13 mouse cellular contexts compared by ENCODE assay signal in the genomic region with DNA sequence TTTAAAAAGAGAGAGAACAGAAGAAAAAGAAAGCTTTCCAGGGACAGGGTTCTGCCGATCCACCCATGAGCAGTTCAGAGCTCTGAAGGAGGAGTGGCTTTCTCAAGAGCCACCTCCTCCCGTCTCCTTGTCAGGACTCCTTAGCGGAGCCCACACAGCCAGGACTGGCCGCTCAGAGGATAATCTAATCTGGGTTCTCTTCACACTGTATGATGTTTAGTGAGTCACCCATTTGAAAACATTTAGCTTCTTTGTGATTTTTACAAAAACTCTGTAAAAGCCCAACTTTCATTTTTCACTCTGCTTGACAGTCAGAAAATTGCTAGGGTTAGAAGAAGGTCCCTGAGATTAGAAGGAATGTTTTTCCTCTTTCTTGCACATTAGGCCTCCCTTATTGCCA.
A peak's percentile ranks its signal among the peaks of the same experiment; 100 is the strongest.
DNase-seq lines count a peak whose midpoint lies in the region; ATAC-seq lines count a peak whose summit lies in the region.
"Had no signal": no experiment of that assay in that cellular context is flagged by ENCODE, and none has a peak within 500 bp of the region (broad histone marks: within the 10 kb centered on the region; RNA-seq: fewer than 3 reads in every experiment).

No protein-coding gene starts in this region.

- no peaks in the 10 kb centered on the region for H3K36me3 ChIP-seq in forebrain, embryonic 12.5 days (replicated peaks)
- H3K36me3 ChIP-seq in forebrain, embryonic 11.5 days (ENCODE audit: control insufficient read depth, insufficient read depth, low read length): no peaks in the 10 kb centered on the region
- no peaks in the 10 kb centered on the region for H3K36me3 ChIP-seq in kidney, embryonic 14.5 days (ENCODE audit: control insufficient read depth, insufficient read depth, low read length)
- no peaks in the 10 kb centered on the region for H3K36me3 ChIP-seq in stomach, embryonic 16.5 days (ENCODE audit: control insufficient read depth, insufficient read depth, low read length)
- H3K36me3 ChIP-seq: limb, embryonic 15.5 days had no signal

- peaks cover 40% of the 10 kb centered on the region for H3K4me1 ChIP-seq in forebrain, embryonic 12.5 days
- H3K4me1 ChIP-seq in forebrain, embryonic 11.5 days (replicated peaks; ENCODE audit: control insufficient read depth, insufficient read depth, low read length): peaks cover 7% of the 10 kb centered on the region; the same call in 1 of the 2 replicates
- peaks cover 14% of the 10 kb centered on the region for H3K4me1 ChIP-seq in kidney, embryonic 14.5 days (ENCODE audit: control insufficient read depth, insufficient read depth, low read length)
- peaks cover 13% of the 10 kb centered on the region for H3K4me1 ChIP-seq in stomach, embryonic 16.5 days (ENCODE audit: control insufficient read depth, insufficient read depth, low read length)

- no peak for ATAC-seq in forebrain, embryonic 12.5 days (ENCODE audit: low FRiP score)
- ATAC-seq in forebrain, embryonic 11.5 days (replicated peaks; ENCODE audit: low FRiP score): no peak
- peak; percentile 51; the same call in 1 of the 2 replicates for ATAC-seq in kidney, embryonic 14.5 days (ENCODE audit: low FRiP score, low TSS enrichment)
- ATAC-seq in stomach, embryonic 16.5 days (ENCODE audit: insufficient read depth, low FRiP score): peak; percentile 82

- H3K9ac ChIP-seq in forebrain, embryonic 12.5 days: no peak overlapping the region
- H3K9ac ChIP-seq in forebrain, embryonic 11.5 days (ENCODE audit: low read length): no peak overlapping the region
- H3K9ac ChIP-seq in kidney, embryonic 14.5 days (ENCODE audit: low read depth, low read length): no peak overlapping the region
- H3K9ac ChIP-seq in stomach, embryonic 16.5 days (ENCODE audit: low read length): no peak overlapping the region
- H3K9ac ChIP-seq: limb, embryonic 15.5 days had no signal

- no peaks in the 10 kb centered on the region for H3K27me3 ChIP-seq in forebrain, embryonic 12.5 days
- no peaks in the 10 kb centered on the region for H3K27me3 ChIP-seq in forebrain, embryonic 11.5 days (ENCODE audit: control insufficient read depth, insufficient read depth, low read length)
- no peaks in the 10 kb centered on the region for H3K27me3 ChIP-seq in kidney, embryonic 14.5 days (ENCODE audit: control insufficient read depth, insufficient read depth, low read length)
- H3K27me3 ChIP-seq in stomach, embryonic 16.5 days (ENCODE audit: control insufficient read depth, insufficient read depth, low read length): no peaks in the 10 kb centered on the region
- H3K27me3 ChIP-seq: limb, embryonic 15.5 days had no signal

- H3K4me3 ChIP-seq in forebrain, embryonic 12.5 days (replicated peaks): no peak overlapping the region
- no peak overlapping the region for H3K4me3 ChIP-seq in forebrain, embryonic 11.5 days (ENCODE audit: low read depth, low read length)
- H3K4me3 ChIP-seq in kidney, embryonic 14.5 days (ENCODE audit: low read length): no peak overlapping the region
- H3K4me3 ChIP-seq in stomach, embryonic 16.5 days (replicated peaks; ENCODE audit: low read length): no peak overlapping the region
- H3K4me3 ChIP-seq: limb, embryonic 15.5 days had no signal

- DNase-seq in forebrain, embryonic 11.5 days (ENCODE audit: low spot score): no peak
- no peak for DNase-seq in kidney, postnatal 14 days
- peak; percentile 36 for DNase-seq in right cerebral cortex, postnatal 25 days
- DNase-seq in right cerebral cortex, postnatal 4 days: no peak
- no peak for DNase-seq in embryo, embryonic 11 days
- DNase-seq: cerebellum, postnatal 25 days; gastrocnemius, postnatal 25 days; right cerebral cortex, postnatal 14 days; thymus, adult 18-20 months had no signal

- no peaks in the 10 kb centered on the region for H3K9me3 ChIP-seq in forebrain, embryonic 12.5 days
- no peaks in the 10 kb centered on the region for H3K9me3 ChIP-seq in forebrain, embryonic 11.5 days (ENCODE audit: control insufficient read depth, low read length)
- no peaks in the 10 kb centered on the region for H3K9me3 ChIP-seq in kidney, embryonic 14.5 days (ENCODE audit: control insufficient read depth, low read length)
- no peaks in the 10 kb centered on the region for H3K9me3 ChIP-seq in stomach, embryonic 16.5 days (replicated peaks; ENCODE audit: control insufficient read depth, low read length)
- H3K9me3 ChIP-seq: limb, embryonic 15.5 days had no signal

- H3K27ac ChIP-seq in forebrain, embryonic 12.5 days: peak overlapping the region; percentile 97; the same call in 1 of the 2 replicates
- H3K27ac ChIP-seq in forebrain, embryonic 11.5 days (ENCODE audit: low read depth, low read length): no peak overlapping the region
- H3K27ac ChIP-seq in kidney, embryonic 14.5 days (ENCODE audit: low read depth, low read length): no peak overlapping the region
- no peak overlapping the region for H3K27ac ChIP-seq in stomach, embryonic 16.5 days (ENCODE audit: low read length)
- H3K27ac ChIP-seq: limb, embryonic 15.5 days had no signal

- no peak overlapping the region for H3K4me2 ChIP-seq in forebrain, embryonic 12.5 days
- no peak overlapping the region for H3K4me2 ChIP-seq in forebrain, embryonic 11.5 days (ENCODE audit: low read depth, low read length, severe bottlenecking)
- H3K4me2 ChIP-seq in kidney, embryonic 14.5 days (replicated peaks; ENCODE audit: low read depth, low read length): no peak overlapping the region
- peak overlapping the region; percentile 12; the same call in 1 of the 2 replicates for H3K4me2 ChIP-seq in stomach, embryonic 16.5 days (ENCODE audit: low read depth, low read length)
- H3K4me2 ChIP-seq: limb, embryonic 15.5 days had no signal

- 39% methylated on average over 4 of the region's 4 CpGs for WGBS in forebrain, embryonic 12.5 days
- WGBS in forebrain, embryonic 11.5 days: 49% methylated on average over 4 of the region's 4 CpGs
- WGBS in kidney, embryonic 14.5 days: 38% methylated on average over 4 of the region's 4 CpGs
- 38% methylated on average over 4 of the region's 4 CpGs for WGBS in stomach, embryonic 16.5 days

Comparison
In these comparisons a context has a peak if more than half of its experiments do, and no peak if none do; other contexts are left out.
1. ATAC-seq: peak in kidney, embryonic 14.5 days (single experiment) and stomach, embryonic 16.5 days (single experiment); none in forebrain, embryonic 12.5 days (single experiment) and forebrain, embryonic 11.5 days (single experiment).